Mouse (Mus musculus) urinary bladder, postnatal 10 days (tissue): ENCODE data around the gene Zfp712.

ENCODE experiments used
- DNase-seq: peaks from one replicate; pipeline ENCODE4 v3.0.0; 2022; ENCODE audit warnings: low spot score

Gene Zfp712

DNA sequence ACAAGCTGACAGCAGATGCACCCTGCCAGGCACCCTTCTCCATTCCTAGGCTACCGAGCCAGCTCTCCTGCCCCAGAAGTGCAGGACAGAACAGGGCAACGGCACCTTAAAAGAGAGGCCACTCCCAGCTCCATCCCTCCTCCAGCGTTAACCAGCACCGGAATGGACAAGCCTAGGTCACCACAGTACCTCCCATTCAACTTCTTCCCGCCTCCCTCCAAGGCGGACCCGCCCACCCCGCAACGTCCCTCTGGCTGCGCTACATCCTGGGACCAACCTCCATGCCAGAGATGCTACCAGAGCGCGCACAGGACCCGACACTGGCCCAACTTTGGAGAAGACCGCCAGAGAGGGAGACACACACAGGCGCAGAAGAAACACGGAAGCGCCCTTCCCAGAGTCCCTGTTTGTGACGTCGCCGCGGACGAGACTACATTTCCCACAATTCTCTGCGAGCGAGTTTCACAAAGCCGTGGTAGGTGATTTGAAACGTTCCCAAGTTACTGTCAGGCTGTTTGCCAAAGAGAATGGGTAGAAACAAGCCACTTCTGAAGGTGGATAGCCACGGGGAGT lies at the start of gene Zfp712:
Gene Zfp712, minus strand, starts transcription at position 385 of the 573 bp plus-strand sequence.
- peak; percentile 46 for DNase-seq

DNA sequence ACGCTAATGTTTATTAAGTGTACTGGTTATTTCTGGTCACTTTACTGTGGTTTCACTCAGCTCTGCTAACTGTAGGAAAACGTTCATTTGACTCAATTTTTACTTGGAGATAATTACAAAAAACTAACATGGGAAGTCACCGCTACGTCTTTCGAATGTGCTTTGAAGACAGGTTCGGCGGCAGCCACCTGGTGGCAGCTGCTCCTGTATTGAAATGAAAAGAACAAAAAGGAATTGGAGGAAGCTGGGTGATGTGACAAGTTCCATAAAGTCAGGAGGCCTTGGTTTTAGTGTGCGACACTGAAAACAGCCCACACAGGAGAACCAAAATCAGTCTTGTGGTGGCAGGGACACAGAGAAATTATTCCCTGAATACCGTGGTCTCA lies 47.8 kb upstream of the Zfp712 start:
- no peak for DNase-seq

DNA sequence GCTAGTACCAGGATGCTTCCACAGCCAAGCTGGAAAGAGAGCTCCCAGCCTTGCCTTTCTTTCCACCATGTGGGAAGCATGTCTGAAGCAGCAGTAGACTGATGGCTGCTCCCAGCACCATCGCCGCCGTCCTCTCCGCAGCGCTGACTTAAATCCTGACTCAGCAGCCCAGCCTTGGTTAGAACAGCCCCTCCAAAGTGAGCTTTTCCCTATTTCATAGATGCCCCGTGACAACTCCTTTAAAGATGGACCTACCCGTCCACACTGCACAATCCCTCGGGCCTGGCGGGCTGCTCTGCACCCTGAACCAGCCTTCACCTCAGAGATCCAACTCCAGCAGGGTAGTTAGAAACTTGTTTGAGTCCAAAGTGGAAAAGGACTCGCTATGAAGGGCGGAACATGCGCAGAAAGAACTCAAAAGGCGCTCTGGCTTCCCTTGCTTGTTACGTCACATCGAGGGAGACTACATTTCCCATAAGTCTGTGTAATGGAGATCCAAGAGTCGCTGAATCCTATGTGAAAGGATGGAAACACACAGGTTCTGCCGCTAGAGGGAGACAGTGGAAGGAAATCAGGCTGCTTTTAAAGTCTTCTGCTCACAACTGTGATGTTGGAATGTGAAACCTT lies 47.3 kb upstream of the Zfp712 start, which contains the start of gene Gm28557:
Gene Gm28557, minus strand, starts transcription at position 411 of the 627 bp plus-strand sequence.
- DNase-seq, result no peak

DNA sequence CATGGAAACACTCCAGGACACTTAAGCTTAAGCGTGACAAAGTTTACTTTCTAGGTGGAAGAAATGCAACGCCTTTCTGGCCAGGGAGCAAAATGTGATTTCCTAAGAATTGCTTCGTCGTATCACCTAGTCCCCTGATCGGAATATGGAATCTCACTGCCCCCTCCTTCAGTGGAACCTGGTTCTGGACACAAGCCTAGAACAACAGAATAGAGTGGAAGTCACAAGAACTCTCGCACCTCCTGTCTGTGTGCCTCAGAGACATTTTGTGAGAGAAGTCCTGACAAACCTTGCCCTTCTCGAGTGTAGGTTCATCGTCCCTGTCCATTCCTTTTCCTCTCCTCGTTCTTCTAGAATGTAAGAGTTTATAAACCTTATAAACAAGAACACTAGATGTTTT lies 46.7 kb upstream of the Zfp712 start:
- no peak for DNase-seq

DNA sequence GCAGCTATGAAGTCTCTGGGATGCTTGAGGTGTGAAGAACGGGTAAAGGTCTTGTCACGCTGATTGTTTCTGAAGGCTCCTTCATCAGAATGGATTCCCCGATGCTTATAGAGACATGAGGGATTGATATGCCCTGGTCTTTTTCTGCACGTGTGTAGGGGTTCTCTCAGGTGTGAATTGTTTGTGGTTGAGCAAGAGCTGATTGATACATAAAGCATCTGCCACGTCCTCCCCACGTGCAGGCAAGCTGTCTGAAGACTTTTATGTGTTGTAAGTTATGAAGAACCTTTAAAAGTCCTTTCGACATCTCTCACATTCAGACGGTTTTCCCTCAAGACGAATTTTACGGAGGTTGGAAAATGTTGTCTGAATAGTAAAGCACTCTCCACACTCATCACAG lies 36.9 kb upstream of the Zfp712 start, which contains the start of gene Zfp708:
Gene Zfp708, minus strand, starts transcription at position 101 of the 400 bp plus-strand sequence.
- DNase-seq, result no peak

DNA sequence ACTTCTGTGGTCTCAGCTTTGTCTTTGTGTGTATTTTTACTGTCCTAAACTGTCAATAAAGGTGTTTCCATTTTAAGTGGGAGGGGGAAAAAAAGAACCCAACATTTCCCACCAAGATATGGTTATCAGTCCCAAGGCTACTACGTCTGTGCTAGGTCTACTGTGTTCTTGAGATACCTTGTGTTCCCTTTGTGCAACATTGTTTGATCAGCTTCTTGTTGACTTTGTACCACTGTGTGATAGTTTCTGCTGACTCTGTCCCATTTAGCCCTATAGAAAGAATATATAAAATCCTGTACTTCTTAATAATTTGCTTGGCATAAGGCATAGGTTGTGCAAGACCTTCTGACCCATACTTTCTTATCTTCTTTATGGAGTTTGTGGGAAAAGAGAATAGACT lies 29.2 kb upstream of the Zfp712 start:
- DNase-seq, result no peak

DNA sequence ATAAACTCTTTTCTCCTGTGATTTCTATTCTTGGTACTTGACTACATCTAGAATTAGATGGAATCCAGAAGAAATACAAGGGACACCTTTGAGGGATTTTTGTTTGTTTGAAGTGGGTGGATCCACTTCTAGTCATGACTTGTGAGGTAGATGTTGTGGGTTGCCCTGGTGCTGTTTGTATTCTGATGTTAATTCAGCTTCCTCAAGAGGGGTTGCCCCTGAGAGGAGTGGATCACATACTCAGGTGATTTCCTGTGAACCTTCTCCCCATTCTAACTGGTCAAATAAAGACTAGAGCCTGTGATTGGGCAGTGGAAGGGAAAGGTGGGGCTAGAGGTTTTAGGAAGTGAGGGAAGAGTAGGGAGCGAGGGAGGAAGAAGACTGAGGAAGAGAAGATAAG lies 21.0 kb upstream of the Zfp712 start:
- DNase-seq, result no peak

DNA sequence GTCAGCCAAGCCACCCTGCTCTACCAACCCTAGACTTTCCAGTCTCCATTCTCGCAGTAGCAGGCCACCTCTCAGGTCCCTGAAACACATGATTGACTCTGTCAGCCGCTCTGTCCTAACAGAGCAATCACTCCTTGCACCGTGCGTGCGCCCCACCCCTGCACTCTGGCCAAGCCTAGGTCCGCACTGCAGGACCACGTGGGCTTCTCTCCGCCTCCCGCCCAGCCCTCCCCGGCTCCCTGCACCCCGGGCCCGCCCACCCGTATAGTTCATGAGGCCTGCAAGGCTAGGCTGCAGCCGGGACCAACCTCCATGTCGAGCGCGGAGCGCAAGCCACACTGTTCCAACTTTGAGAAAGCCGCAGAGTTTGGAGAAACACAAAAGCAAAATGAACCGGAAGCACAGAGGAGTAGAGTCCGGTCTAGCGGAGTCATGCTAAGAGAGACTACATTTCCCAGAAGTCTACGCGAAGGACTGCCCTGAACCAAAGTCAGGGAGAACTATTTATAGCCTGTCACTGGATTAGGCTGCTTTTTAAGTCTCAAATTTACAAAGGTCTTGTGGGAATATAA lies 20.3 kb upstream of the Zfp712 start:
- DNase-seq, result no peak

DNA sequence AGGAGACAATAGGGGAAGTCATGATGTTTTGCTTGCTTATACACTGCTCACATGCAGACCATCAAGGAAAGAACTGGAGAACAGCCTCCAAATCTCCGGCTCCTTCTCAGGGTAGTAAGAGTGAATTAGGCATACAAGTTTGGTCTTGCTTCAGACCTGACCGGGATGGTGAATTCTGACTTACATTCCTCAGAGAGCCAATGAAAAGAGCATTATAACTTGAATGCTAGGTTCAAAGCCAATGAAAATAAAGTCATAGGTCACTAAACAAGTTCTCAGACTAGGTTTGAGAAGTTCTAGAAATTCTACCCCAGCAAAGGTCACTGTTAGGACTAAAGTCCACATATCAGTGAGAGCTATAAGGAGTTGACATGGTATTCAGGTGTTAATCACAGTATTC lies 16.3 kb upstream of the Zfp712 start:
- no peak for DNase-seq

DNA sequence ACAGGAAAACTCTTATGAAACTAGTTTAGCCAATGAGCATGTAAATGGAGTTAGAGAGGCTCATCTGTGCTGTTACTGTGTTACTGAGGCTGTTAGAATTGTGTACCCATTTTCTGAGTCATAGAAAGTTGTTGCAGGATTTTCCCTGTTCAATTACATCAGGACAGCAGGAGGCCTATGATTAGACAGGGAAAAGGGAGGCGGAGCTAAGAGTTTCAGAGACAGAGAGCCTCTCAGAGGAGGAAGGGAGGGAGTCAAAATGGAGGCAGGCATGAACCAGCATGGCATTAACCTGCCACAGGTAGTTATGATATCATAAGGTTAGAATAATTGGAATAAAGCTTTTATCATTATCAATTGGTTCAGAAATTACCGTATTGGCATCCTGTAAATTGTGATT lies 11.8 kb upstream of the Zfp712 start:
- DNase-seq, result no peak

DNA sequence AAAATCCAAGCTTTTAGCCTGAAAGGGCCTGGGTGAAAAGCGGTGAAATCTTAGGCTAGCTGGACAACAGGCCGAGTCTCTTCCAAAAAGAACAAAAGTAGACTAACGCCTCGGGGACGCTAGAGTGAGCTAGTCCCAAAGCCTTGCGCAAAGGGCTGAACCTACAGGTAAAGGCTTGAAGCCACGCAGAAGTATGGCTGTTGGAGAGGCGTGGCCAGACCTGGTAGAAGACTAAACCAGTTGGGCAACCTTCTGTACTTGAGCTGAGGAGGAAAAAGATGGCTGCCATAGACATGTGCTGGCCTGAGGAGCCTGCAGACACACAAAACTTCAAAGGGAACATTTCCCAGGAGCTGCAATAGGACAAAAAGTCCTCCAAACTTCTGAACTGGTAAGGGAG lies 4.4 kb upstream of the Zfp712 start:
- no peak for DNase-seq

DNA sequence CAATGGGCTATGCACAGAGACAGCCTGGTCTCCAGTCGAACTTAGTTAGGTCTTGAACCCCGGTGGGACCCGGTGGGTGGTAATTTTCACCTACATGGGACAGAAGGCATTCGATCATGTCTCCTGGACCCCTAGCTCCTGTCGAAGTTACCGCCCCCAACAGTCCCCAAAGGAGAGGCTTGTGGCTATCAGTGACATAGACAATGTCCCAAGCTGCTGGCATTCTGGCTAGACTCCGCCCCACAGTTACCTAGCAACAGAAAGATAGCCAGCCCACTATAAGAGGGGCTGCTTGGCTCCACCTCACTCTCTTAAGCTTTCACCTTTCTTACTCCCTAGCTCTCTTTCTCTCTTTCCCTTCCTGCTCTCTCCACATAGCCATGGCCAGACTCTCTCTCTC lies 1.5 kb upstream of the Zfp712 start:
- no peak for DNase-seq

DNA sequence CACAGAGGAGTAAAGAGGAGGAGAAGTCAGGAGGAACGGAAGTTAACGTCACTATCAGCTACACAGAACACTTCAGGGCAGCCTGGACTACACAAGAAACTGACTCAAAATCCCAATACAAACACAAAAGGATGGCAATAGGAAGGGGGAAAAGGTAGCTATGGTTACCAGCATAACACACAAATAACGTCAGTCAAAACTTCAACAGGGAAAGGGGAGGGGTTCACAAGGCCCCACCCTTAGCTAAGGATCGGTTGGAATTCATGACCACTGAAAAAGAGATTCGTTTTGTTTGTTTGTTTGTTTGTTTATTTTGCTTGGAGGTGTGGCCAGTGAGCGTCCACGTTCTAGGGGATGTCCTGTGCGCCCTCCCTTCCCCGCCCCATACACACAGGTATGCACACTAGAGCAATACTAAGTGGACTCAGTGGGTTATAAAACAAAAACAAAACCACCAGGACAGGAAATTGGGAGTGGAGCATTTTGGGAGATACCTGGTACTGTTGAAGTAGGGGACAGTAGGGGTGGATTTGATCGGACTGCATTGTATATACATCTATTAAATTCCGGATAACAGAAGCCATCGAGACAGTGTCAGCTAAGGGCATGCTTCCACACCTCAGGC lies 697 bp downstream of the Zfp712 start:
- DNase-seq, result no peak
